Mouse (Mus musculus): ENCODE measurements around the gene Cd300ld2.

DNA sequence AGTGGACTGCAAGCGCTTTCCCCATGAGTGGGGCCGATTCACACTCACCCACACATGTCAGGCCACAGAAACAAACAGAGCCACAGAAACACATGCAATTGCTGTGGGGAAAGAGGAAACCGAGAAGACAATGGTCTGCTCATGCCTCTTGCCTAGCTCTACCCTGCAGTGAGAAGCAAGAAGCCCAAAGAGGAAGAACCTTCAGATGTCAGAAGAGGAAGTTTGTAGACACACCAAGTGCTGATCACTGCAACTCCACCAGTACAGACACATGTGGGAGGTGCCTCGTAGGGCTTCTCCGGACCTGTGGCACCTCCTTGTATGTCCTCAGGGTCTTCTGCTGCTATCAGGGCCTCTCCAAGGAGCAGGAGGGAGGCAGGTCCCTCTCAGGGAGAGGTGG, 11.9 kb downstream of the Cd300ld2 start:
- no peak for TF ChIP-seq CTCF (IDR thresholded peaks at IDR 0.05; ENCODE audit: control insufficient read depth, insufficient read depth, low read length)
- no peak for TF ChIP-seq POLR2A (IDR thresholded peaks at IDR 0.05; ENCODE audit: borderline replicate concordance, control insufficient read depth, low read depth, low read length)
